Mouse (Mus musculus) adrenal gland, adult 18-20 months (tissue): ENCODE results near the gene Vmn1r41. TPM values are rescaled to one million over a fixed set of nuclear protein-coding genes. Genes with fewer than 3 reads are reported as not detected.

Experiments used
- DNase-seq, 2 experiments: peaks; one replicate each; pipeline ENCODE4 v3.0.0; 2021 to 2022; ENCODE audit warnings: low spot score in 2 of 2
- long read RNA-seq, 2 experiments: library from polyadenylated mRNA; stranded (forward); transcript quantifications; one replicate each; pipeline ENCODE4 v2.0.0; 2021
- total RNA-seq, 2 experiments: library from RNA; stranded (reverse); gene quantifications; 1 replicate in 1 of 2; 2 replicates in 1 of 2; pipeline ENCODE4 v1.2.3; 2021

The Vmn1r41 gene
- total RNA-seq: not detected
- long read RNA-seq, experiment 1: 0 reads
- long read RNA-seq, experiment 2: 0 reads

GRCm38 (mm10) chr6:89740466-89740865 lies at the start of gene Vmn1r41:
Vmn1r41 (plus strand) TSS chr6:89740766.
- DNase-seq: no peak

- DNase-seq: peak in 1 of 2 experiments; percentile 7
Measured at GRCm38 (mm10) chr6:89706624-89707023, 33.9 kb upstream of the Vmn1r41 start.

GRCm38 (mm10) chr6:89707240-89707639 lies 33.3 kb upstream of the Vmn1r41 start, which contains the start of gene Vmn1r40:
Vmn1r40 (plus strand) TSS chr6:89707540.
- DNase-seq: no peak

GRCm38 (mm10) chr6:89718051-89718450 lies 22.5 kb upstream of the Vmn1r41 start:
- DNase-seq: no peak

- no peak for DNase-seq
Measured at GRCm38 (mm10) chr6:89742811-89743210, 2.2 kb downstream of the Vmn1r41 start.

- no peak for DNase-seq
Measured at GRCm38 (mm10) chr6:89790231-89790630, 49.7 kb downstream of the Vmn1r41 start.

Other genes starting within 250 kb of the Vmn1r41 start
- 10 to 100 TPM; 30.3 to 51.6 TPM for gene Chchd6, start 145.1 kb upstream of the Vmn1r41 start, total RNA-seq
- 10 to 100 TPM; 10.2 to 10.7 TPM for gene Txnrd3, start 96.8 kb upstream of the Vmn1r41 start, total RNA-seq
- gene Vmn1r40, start 33.2 kb upstream of the Vmn1r41 start, total RNA-seq: not detected
- gene Vmn1r42, start 135.6 kb downstream of the Vmn1r41 start, total RNA-seq: not detected
- not detected for gene Vmn1r43, start 135.6 kb downstream of the Vmn1r41 start, total RNA-seq
- not detected for gene Vmn1r44, start 142.9 kb downstream of the Vmn1r41 start, total RNA-seq
- not detected for gene Vmn1r45, start 199.8 kb downstream of the Vmn1r41 start, total RNA-seq
- gene Vmn1r46, start 228.5 kb downstream of the Vmn1r41 start, total RNA-seq: not detected